8 mouse cellular contexts compared by ENCODE assay signal in the genomic region with DNA sequence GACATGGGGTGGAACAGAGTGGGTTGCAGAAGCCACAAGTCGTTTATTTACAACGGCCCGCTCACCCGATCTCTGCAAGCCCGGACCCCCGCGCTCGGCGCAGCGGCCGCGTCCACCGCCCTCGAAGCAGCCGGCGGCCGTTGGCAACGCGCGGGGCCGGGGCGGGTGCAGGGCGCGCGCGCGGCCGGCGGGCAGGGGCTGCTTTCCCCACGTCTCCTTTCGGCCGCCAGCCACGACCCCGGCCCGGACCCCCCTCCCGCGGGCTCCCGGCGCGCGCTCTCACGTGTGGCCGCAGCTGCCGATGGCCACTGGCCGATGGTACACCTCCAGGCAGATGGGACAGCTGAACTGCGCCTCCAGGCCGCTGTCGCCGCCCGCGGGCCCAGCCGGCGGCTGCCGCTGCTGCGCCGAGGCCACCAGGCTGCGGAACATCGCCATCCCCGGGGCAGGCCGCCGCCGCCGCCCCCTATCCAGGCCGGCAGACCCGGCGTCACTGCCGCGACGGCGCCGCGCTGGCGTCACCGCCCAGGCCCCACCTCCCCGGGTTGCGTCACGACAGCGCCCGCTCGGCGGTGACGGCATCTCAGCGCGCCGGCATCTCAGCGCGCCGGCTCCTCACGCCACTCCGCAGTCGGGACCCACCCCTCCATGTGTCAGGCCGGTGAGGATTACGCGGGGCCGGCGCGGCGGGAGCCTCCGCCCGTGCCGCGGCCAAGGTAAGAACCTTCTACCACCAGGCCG. TPM values are rescaled to one million over a fixed set of nuclear protein-coding genes. Genes with fewer than 3 reads are reported as not detected.
A peak's percentile ranks its signal among the peaks of the same experiment; 100 is the strongest.
DNase-seq lines count a peak whose midpoint lies in the region; ATAC-seq and TF ChIP-seq lines count a peak whose summit lies in the region.

A gene (minus strand): TSS at position 485 of the 741 bp plus-strand sequence.
A gene (plus strand): TSS at position 564 of the 741 bp plus-strand sequence.

- under 1% methylated on average over 99 of the region's 103 CpGs for WGBS in bone marrow, adult 2 months
- under 1% methylated on average over 100 of the region's 103 CpGs for WGBS in embryonic facial prominence, embryonic 15.5 days
- WGBS in kidney, embryonic 14.5 days: 1% methylated on average over 71 of the region's 103 CpGs
- WGBS in limb, embryonic 15.5 days: under 1% methylated on average over 99 of the region's 103 CpGs

- peaks cover 44% of the 10 kb centered on the region for H3K36me3 ChIP-seq in embryonic facial prominence, embryonic 15.5 days
- peaks cover 39% of the 10 kb centered on the region for H3K36me3 ChIP-seq in kidney, embryonic 14.5 days (ENCODE audit: control insufficient read depth, insufficient read depth, low read length)
- peaks cover 55% of the 10 kb centered on the region for H3K36me3 ChIP-seq in limb, embryonic 15.5 days

- H3K27me3 ChIP-seq in embryonic facial prominence, embryonic 15.5 days: no peaks in the 10 kb centered on the region
- no peaks in the 10 kb centered on the region for H3K27me3 ChIP-seq in kidney, embryonic 14.5 days (ENCODE audit: control insufficient read depth, insufficient read depth, low read length)
- no peaks in the 10 kb centered on the region for H3K27me3 ChIP-seq in limb, embryonic 15.5 days

- peak; percentile 58; the same call in 1 of the 2 replicates for TF ChIP-seq POLR2A in bone marrow, adult 2 months (IDR thresholded peaks at IDR 0.05; ENCODE audit: borderline replicate concordance, control insufficient read depth, low read depth, low read length)

- peak within 1 kb of the TSS; percentile 94 for H3K27ac ChIP-seq in bone marrow, adult 2 months (ENCODE audit: control insufficient read depth, insufficient read depth, low read depth, low read length, poor library complexity)
- peak within 1 kb of the TSS; percentile 80 for H3K27ac ChIP-seq in embryonic facial prominence, embryonic 15.5 days (replicated peaks)
- H3K27ac ChIP-seq in kidney, embryonic 14.5 days (ENCODE audit: low read depth, low read length): peak within 1 kb of the TSS; percentile 52; the same call in 1 of the 2 replicates
- peak within 1 kb of the TSS; percentile 82 for H3K27ac ChIP-seq in limb, embryonic 15.5 days

- peak within 1 kb of the TSS; percentile 89 for H3K4me3 ChIP-seq in bone marrow, adult 2 months (replicated peaks; ENCODE audit: control insufficient read depth, low read depth, low read length)
- H3K4me3 ChIP-seq in embryonic facial prominence, embryonic 15.5 days (replicated peaks): peak within 1 kb of the TSS; percentile 99
- H3K4me3 ChIP-seq in kidney, embryonic 14.5 days (ENCODE audit: low read length): peak within 1 kb of the TSS; percentile 99
- peak within 1 kb of the TSS; percentile 100 for H3K4me3 ChIP-seq in limb, embryonic 15.5 days

- H3K4me2 ChIP-seq in embryonic facial prominence, embryonic 15.5 days (replicated peaks): peak within 1 kb of the TSS; percentile 90
- H3K4me2 ChIP-seq in kidney, embryonic 14.5 days (replicated peaks; ENCODE audit: low read depth, low read length): peak within 1 kb of the TSS; percentile 91
- peak within 1 kb of the TSS; percentile 83 for H3K4me2 ChIP-seq in limb, embryonic 15.5 days

- peaks cover 8% of the 10 kb centered on the region; the same call in 1 of the 2 replicates for H3K4me1 ChIP-seq in bone marrow, adult 2 months (ENCODE audit: control insufficient read depth, insufficient read depth, low read length)
- peaks cover 31% of the 10 kb centered on the region for H3K4me1 ChIP-seq in embryonic facial prominence, embryonic 15.5 days
- peaks cover 16% of the 10 kb centered on the region for H3K4me1 ChIP-seq in kidney, embryonic 14.5 days (ENCODE audit: control insufficient read depth, insufficient read depth, low read length)
- H3K4me1 ChIP-seq in limb, embryonic 15.5 days: peaks cover 25% of the 10 kb centered on the region

- TF ChIP-seq CTCF in bone marrow, adult 2 months (IDR thresholded peaks at IDR 0.05; ENCODE audit: control insufficient read depth, insufficient read depth, low read length): no peak

- H3K9me3 ChIP-seq in embryonic facial prominence, embryonic 15.5 days (replicated peaks): no peaks in the 10 kb centered on the region
- H3K9me3 ChIP-seq in kidney, embryonic 14.5 days (ENCODE audit: control insufficient read depth, low read length): no peaks in the 10 kb centered on the region
- H3K9me3 ChIP-seq in limb, embryonic 15.5 days: no peaks in the 10 kb centered on the region

- peak within 1 kb of the TSS; percentile 94 for H3K9ac ChIP-seq in embryonic facial prominence, embryonic 15.5 days
- H3K9ac ChIP-seq in kidney, embryonic 14.5 days (ENCODE audit: low read depth, low read length): peak within 1 kb of the TSS; percentile 93
- peak within 1 kb of the TSS; percentile 96 for H3K9ac ChIP-seq in limb, embryonic 15.5 days

- DNase-seq in 3T3-L1 (ENCODE audit: low read depth, low spot score): peak; percentile 77
- DNase-seq in heart, adult 9 months (ENCODE audit: low spot score in 2 of 2): peak; percentile 88 to 90
- peak; percentile 73 to 91 for DNase-seq in monocyte, adult 2 months (ENCODE audit: low read depth in 1 of 2, low spot score in 2 of 2)
- DNase-seq in spleen, postnatal 36 days (ENCODE audit: low spot score in 2 of 2): peak; percentile 85 to 86

- peak; percentile 91 for ATAC-seq in embryonic facial prominence, embryonic 15.5 days (ENCODE audit: insufficient number of reproducible peaks, low FRiP score, low TSS enrichment, low read depth)
- peak; percentile 92 for ATAC-seq in kidney, embryonic 14.5 days (ENCODE audit: low FRiP score, low TSS enrichment)
- ATAC-seq in limb, embryonic 15.5 days (ENCODE audit: insufficient number of reproducible peaks, low FRiP score, low TSS enrichment, low read depth): peak; percentile 85

RNA-seq across cellular contexts. Expression of the first gene that starts in this region (rescaled TPM):
- polyA plus RNA-seq in bone marrow, adult 2 months (2011; ENCODE audit: insufficient read depth, insufficient read length, low replicate concordance, missing spikeins): 17.4 and 32.7 TPM in 2 replicates
- polyA plus RNA-seq in embryonic facial prominence, embryonic 15.5 days (2015; fragmentation: Nextera tagmentation; extraction: Ambion mirVana): 53.2 and 54.6 TPM in 2 replicates
- 33.5 and 35.3 TPM in 2 replicates for polyA plus RNA-seq in kidney, embryonic 14.5 days (2014; fragmentation: Nextera tagmentation; extraction: Ambion mirVana)
- 49.4 and 51.0 TPM in 2 replicates for polyA plus RNA-seq in limb, embryonic 15.5 days (2015; fragmentation: Nextera tagmentation; extraction: Ambion mirVana)

RNA-seq across cellular contexts. Expression of the second gene that starts in this region (rescaled TPM):
- 62.9 and 122 TPM in 2 replicates for polyA plus RNA-seq in bone marrow, adult 2 months (2011; ENCODE audit: insufficient read depth, insufficient read length, low replicate concordance, missing spikeins)
- polyA plus RNA-seq in embryonic facial prominence, embryonic 15.5 days (2015; fragmentation: Nextera tagmentation; extraction: Ambion mirVana): 46.4 and 49.7 TPM in 2 replicates
- 50.4 and 51.6 TPM in 2 replicates for polyA plus RNA-seq in kidney, embryonic 14.5 days (2014; fragmentation: Nextera tagmentation; extraction: Ambion mirVana)
- polyA plus RNA-seq in limb, embryonic 15.5 days (2015; fragmentation: Nextera tagmentation; extraction: Ambion mirVana): 40.8 and 47.6 TPM in 2 replicates

Comparison
In these comparisons a context has a peak if more than half of its experiments do, and no peak if none do; other contexts are left out.
1. Peak in every context shown above with its lines: DNase-seq, ATAC-seq, H3K4me3 ChIP-seq and H3K27ac ChIP-seq.